Mouse (Mus musculus): Measurements from ENCODE around the gene Zfp658.

DNA sequence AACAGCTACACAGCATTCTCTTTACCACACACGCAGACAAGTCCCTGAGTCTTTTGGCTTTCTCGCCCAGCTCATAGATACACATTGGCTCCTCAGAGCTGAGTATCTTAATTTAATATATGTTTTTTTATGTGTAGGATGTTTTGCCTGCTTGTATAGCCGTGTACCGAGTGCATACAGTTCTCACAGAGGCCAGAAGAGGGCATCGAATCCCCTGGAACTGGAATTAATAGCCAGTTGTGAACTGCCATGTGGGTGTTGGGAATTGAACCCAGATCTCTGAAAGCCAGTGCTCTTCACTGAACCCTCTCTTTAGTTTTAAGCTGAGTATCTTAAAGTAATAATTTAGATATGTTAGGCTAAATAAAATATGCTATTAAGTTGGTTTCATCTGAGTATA lies 22.7 kb downstream of the Zfp658 start:
- TF ChIP-seq ZC3H11A (IDR thresholded peaks at IDR 0.05; ENCODE audit: borderline replicate concordance, low read depth, low read length) (0 out of 2 replicates have a peak, but pooled peaks have one; percentile 21), ZNF384 (IDR thresholded peaks at IDR 0.05; ENCODE audit: low read depth, low read length) (no peak), HCFC1 (IDR thresholded peaks at IDR 0.05; ENCODE audit: borderline replicate concordance, insufficient read depth, low read length) (no peak)

Measured in ES-E14 (cell line).